Comparison of ENCODE assay signal across 8 mouse cellular contexts in genomic region chr12:104824244-104824906, GRCm38 (mm10). TPM values are rescaled to one million over a fixed set of nuclear protein-coding genes. Genes with fewer than 3 reads are reported as not detected.
A peak's percentile ranks its signal among the peaks of the same experiment; 100 is the strongest.
DNase-seq lines count a peak whose midpoint lies in the region; ATAC-seq and TF ChIP-seq lines count a peak whose summit lies in the region.

No protein-coding gene starts in this region.

- TF ChIP-seq POLR2A in cerebellum, adult 2 months (IDR thresholded peaks at IDR 0.05; ENCODE audit: borderline replicate concordance, insufficient read depth, low read length): no peak

- in situ Hi-C loops in Patski (cut with MboI; ENCODE audit: low pct_unique_long_range_greater_than_20kb): no loop called here

- H3K36me3 ChIP-seq in hindbrain, embryonic 16.5 days (ENCODE audit: control insufficient read depth, insufficient read depth, low read length): no peaks in the 10 kb centered on the region

- H3K4me3 ChIP-seq in cerebellum, adult 2 months (replicated peaks; ENCODE audit: insufficient read depth, low read depth, low read length): no peak overlapping the region
- H3K4me3 ChIP-seq in hindbrain, embryonic 16.5 days (ENCODE audit: low read length): no peak overlapping the region

- no peaks in the 10 kb centered on the region for H3K9me3 ChIP-seq in hindbrain, embryonic 16.5 days (ENCODE audit: control insufficient read depth, low read length)

- WGBS in cerebellum, adult 2 months: 68% methylated on average over 12 of the region's 12 CpGs
- WGBS in hindbrain, embryonic 16.5 days: 77% methylated on average over 12 of the region's 12 CpGs

- no peaks in the 10 kb centered on the region for H3K27me3 ChIP-seq in cerebellum, adult 2 months (ENCODE audit: control insufficient read depth, insufficient read depth, low read length)
- no peaks in the 10 kb centered on the region for H3K27me3 ChIP-seq in Patski
- H3K27me3 ChIP-seq in hindbrain, embryonic 16.5 days (replicated peaks; ENCODE audit: control insufficient read depth, insufficient read depth, low read length): no peaks in the 10 kb centered on the region

- peaks cover 6% of the 10 kb centered on the region for H3K4me1 ChIP-seq in cerebellum, adult 2 months (ENCODE audit: control insufficient read depth, insufficient read depth, low read length)
- no peaks in the 10 kb centered on the region; the same call in none of the 2 replicates for H3K4me1 ChIP-seq in hindbrain, embryonic 16.5 days (ENCODE audit: control insufficient read depth, insufficient read depth, low read depth, low read length)

- H3K9ac ChIP-seq in hindbrain, embryonic 16.5 days (ENCODE audit: low read depth, low read length): no peak overlapping the region

- ATAC-seq in cerebellum, adult (ENCODE audit: insufficient number of reproducible peaks, low FRiP score, low TSS enrichment): no peak
- ATAC-seq in Patski: peak; percentile 42
- peak; percentile 73 for ATAC-seq in hindbrain, embryonic 16.5 days

- POLR2A ChIA-PET in Patski (lab: Charles Lee): no interaction called here

- H3K4me2 ChIP-seq in hindbrain, embryonic 16.5 days (ENCODE audit: low read length): no peak overlapping the region

- peak; percentile 47 to 50 for DNase-seq in cerebellum, adult 2 months
- peak; percentile 82 for DNase-seq in Patski (ENCODE audit: low read depth, low spot score)
- DNase-seq in gastrocnemius, adult 18-20 months (ENCODE audit: low spot score): peak; percentile 84
- peak; percentile 86 to 88 for DNase-seq in lung, adult 18-20 months
- DNase-seq in spleen, postnatal 36 days (ENCODE audit: low spot score in 2 of 2): peak; percentile 57 to 78
- DNase-seq in thymus, adult 18-20 months: no peak

- CTCF ChIA-PET in Patski (lab: Charles Lee): interaction anchor here (0.7 kb wide), 1 partner anchor 10 kb away, joined by 3 read pairs; no protein-coding TSS in a partner anchor

- no peak for TF ChIP-seq CTCF in cerebellum, adult 2 months (IDR thresholded peaks at IDR 0.05; ENCODE audit: borderline replicate concordance, insufficient read depth, low read depth, low read length)
- TF ChIP-seq CTCF in Patski (IDR thresholded peaks at IDR 0.05): no peak

- H3K27ac ChIP-seq in cerebellum, adult 2 months (ENCODE audit: insufficient read depth, low read length): no peak overlapping the region
- no peak overlapping the region for H3K27ac ChIP-seq in hindbrain, embryonic 16.5 days (ENCODE audit: low read depth, low read length)

RNA-seq across cellular contexts. Expression of gene Clmn, which starts 40.5 kb away (rescaled TPM):
- 30.6 and 32.2 TPM in 2 replicates for polyA plus RNA-seq in cerebellum, adult 2 months (2012; rRNA removed)
- polyA plus RNA-seq in Patski (2021): 43.8 TPM
- 1 to 10 TPM; 1.6 to 2.4 TPM for total RNA-seq in gastrocnemius, adult 18-20 months (2021)
- 1.2 TPM in 2 replicates for polyA plus RNA-seq in hindbrain, embryonic 16.5 days (2015; fragmentation: Nextera tagmentation; extraction: Ambion mirVana)

Comparison
In these comparisons a context has a peak if more than half of its experiments do, and no peak if none do; other contexts are left out.
1. DNase-seq: peak in cerebellum, adult 2 months (2 of 2), Patski (single experiment), gastrocnemius, adult 18-20 months (single experiment), lung, adult 18-20 months (2 of 2) and spleen, postnatal 36 days (2 of 2); none in thymus, adult 18-20 months (0 of 2).
2. RNA of gene Clmn, which starts 40.5 kb away (polyA plus RNA-seq): 43.8 TPM in Patski (single experiment) and 30.6 to 32.2 TPM in cerebellum, adult 2 months; 1.2 TPM in hindbrain, embryonic 16.5 days; every median in the first group is over 10 times any median in the second.